Mouse (Mus musculus): Measurements from ENCODE around the gene Noa1. TPM values are rescaled to one million over a fixed set of nuclear protein-coding genes. Genes with fewer than 3 reads are reported as not detected.

The Noa1 gene
- total and polyA plus RNA-seq, 2 experiments from 2014 or later: 18.0 to 35.0 TPM

GRCm38 (mm10) chr5:77351691-77352090 is 41.8 kb upstream of the Noa1 start:
- H3K27me3 ChIP-seq (ENCODE audit: insufficient read depth, low read length): no peaks in the 10 kb centered on the region
- H3K9ac ChIP-seq (replicated peaks; ENCODE audit: low read length, poor library complexity, severe bottlenecking): no peak overlapping the region
- TF ChIP-seq CTCF (IDR thresholded peaks at IDR 0.05): no peak
- H3K4me1 ChIP-seq (ENCODE audit: insufficient read depth, low read length): no peaks in the 10 kb centered on the region
- 74% methylated on average over 9 of the region's 9 CpGs for WGBS
- H3K36me3 ChIP-seq (ENCODE audit: insufficient read depth, low read length): peaks cover 26% of the 10 kb centered on the region
- no peak overlapping the region for H3K4me2 ChIP-seq (ENCODE audit: low read depth, low read length, poor library complexity, severe bottlenecking)
- no peak for DNase-seq (ENCODE audit: low spot score)
- H3K27ac ChIP-seq (ENCODE audit: low read depth, low read length): no peak overlapping the region
- H3K9me3 ChIP-seq (ENCODE audit: low read length): no peaks in the 10 kb centered on the region
- H3K4me3 ChIP-seq (ENCODE audit: low read depth, low read length): no peak overlapping the region
- ATAC-seq (ENCODE audit: low FRiP score): no peak

GRCm38 (mm10) chr5:77349971-77350658 is 40.2 kb upstream of the Noa1 start:
- no peak for TF ChIP-seq CTCF (IDR thresholded peaks at IDR 0.05)
- no peaks in the 10 kb centered on the region for H3K9me3 ChIP-seq (ENCODE audit: low read length)
- H3K4me3 ChIP-seq (ENCODE audit: low read depth, low read length): no peak overlapping the region
- H3K4me1 ChIP-seq (ENCODE audit: insufficient read depth, low read length): no peaks in the 10 kb centered on the region
- H3K36me3 ChIP-seq (ENCODE audit: insufficient read depth, low read length): peaks cover 33% of the 10 kb centered on the region
- no peak overlapping the region for H3K9ac ChIP-seq (replicated peaks; ENCODE audit: low read length, poor library complexity, severe bottlenecking)
- DNase-seq (ENCODE audit: low spot score) (no peak), ATAC-seq (ENCODE audit: low FRiP score) (no peak)
- no peak overlapping the region for H3K4me2 ChIP-seq (ENCODE audit: low read depth, low read length, poor library complexity, severe bottlenecking)
- no peaks in the 10 kb centered on the region for H3K27me3 ChIP-seq (ENCODE audit: insufficient read depth, low read length)
- H3K27ac ChIP-seq (ENCODE audit: low read depth, low read length): no peak overlapping the region
- WGBS: 91% methylated on average over 15 of the region's 15 CpGs

GRCm38 (mm10) chr5:77348901-77349300 is 39.0 kb upstream of the Noa1 start:
- H3K4me3 ChIP-seq (ENCODE audit: low read depth, low read length): no peak overlapping the region
- ATAC-seq (ENCODE audit: low FRiP score) (no peak), DNase-seq (ENCODE audit: low spot score) (no peak)
- no peak overlapping the region for H3K4me2 ChIP-seq (ENCODE audit: low read depth, low read length, poor library complexity, severe bottlenecking)
- no peaks in the 10 kb centered on the region for H3K27me3 ChIP-seq (ENCODE audit: insufficient read depth, low read length)
- no peak overlapping the region for H3K27ac ChIP-seq (ENCODE audit: low read depth, low read length)
- H3K9me3 ChIP-seq (ENCODE audit: low read length): no peaks in the 10 kb centered on the region
- peaks cover 41% of the 10 kb centered on the region for H3K36me3 ChIP-seq (ENCODE audit: insufficient read depth, low read length)
- H3K9ac ChIP-seq (replicated peaks; ENCODE audit: low read length, poor library complexity, severe bottlenecking): no peak overlapping the region
- no peak for TF ChIP-seq CTCF (IDR thresholded peaks at IDR 0.05)
- no peaks in the 10 kb centered on the region for H3K4me1 ChIP-seq (ENCODE audit: insufficient read depth, low read length)
- 99% methylated on average over 8 of the region's 8 CpGs for WGBS

- Histone ChIP-seq H3K4me2 (ENCODE audit: low read depth, low read length, poor library complexity, severe bottlenecking) (no peak overlapping the region), H3K4me3 (ENCODE audit: low read depth, low read length) (no peak overlapping the region), H3K36me3 (ENCODE audit: insufficient read depth, low read length) (peaks cover 53% of the 10 kb centered on the region), H3K27me3 (ENCODE audit: insufficient read depth, low read length) (no peaks in the 10 kb centered on the region), H3K27ac (ENCODE audit: low read depth, low read length) (no peak overlapping the region), H3K4me1 (ENCODE audit: insufficient read depth, low read length) (no peaks in the 10 kb centered on the region), H3K9me3 (ENCODE audit: low read length) (no peaks in the 10 kb centered on the region), H3K9ac (replicated peaks; ENCODE audit: low read length, poor library complexity, severe bottlenecking) (no peak overlapping the region)
- no peak for ATAC-seq (ENCODE audit: low FRiP score)
- DNase-seq (ENCODE audit: low spot score): no peak
- TF ChIP-seq CTCF (IDR thresholded peaks at IDR 0.05): no peak
- 86% methylated on average over 4 of the region's 4 CpGs for WGBS
Measured at GRCm38 (mm10) chr5:77340033-77340432, 30.1 kb upstream of the Noa1 start.

- H3K27ac ChIP-seq (ENCODE audit: low read depth, low read length): no peak overlapping the region
- no peaks in the 10 kb centered on the region for H3K4me1 ChIP-seq (ENCODE audit: insufficient read depth, low read length)
- ATAC-seq (ENCODE audit: low FRiP score): no peak
- H3K4me2 ChIP-seq (ENCODE audit: low read depth, low read length, poor library complexity, severe bottlenecking): no peak overlapping the region
- peaks cover 53% of the 10 kb centered on the region for H3K36me3 ChIP-seq (ENCODE audit: insufficient read depth, low read length)
- peak; percentile 35; the same call in 1 of the 2 replicates for TF ChIP-seq CTCF (IDR thresholded peaks at IDR 0.05)
- no peaks in the 10 kb centered on the region for H3K9me3 ChIP-seq (ENCODE audit: low read length)
- DNase-seq (ENCODE audit: low spot score): no peak
- H3K4me3 ChIP-seq (ENCODE audit: low read depth, low read length): no peak overlapping the region
- H3K9ac ChIP-seq (replicated peaks; ENCODE audit: low read length, poor library complexity, severe bottlenecking): no peak overlapping the region
- no peaks in the 10 kb centered on the region for H3K27me3 ChIP-seq (ENCODE audit: insufficient read depth, low read length)
- 74% methylated on average over 5 of the region's 5 CpGs for WGBS
Measured at GRCm38 (mm10) chr5:77330154-77330553, 20.3 kb upstream of the Noa1 start.

- TF ChIP-seq CTCF (IDR thresholded peaks at IDR 0.05): no peak
- Histone ChIP-seq H3K4me2 (ENCODE audit: low read depth, low read length, poor library complexity, severe bottlenecking) (no peak overlapping the region), H3K36me3 (ENCODE audit: insufficient read depth, low read length) (peaks cover 61% of the 10 kb centered on the region), H3K4me3 (ENCODE audit: low read depth, low read length) (no peak overlapping the region), H3K9ac (replicated peaks; ENCODE audit: low read length, poor library complexity, severe bottlenecking) (no peak overlapping the region), H3K4me1 (ENCODE audit: insufficient read depth, low read length) (no peaks in the 10 kb centered on the region), H3K9me3 (ENCODE audit: low read length) (no peaks in the 10 kb centered on the region), H3K27me3 (ENCODE audit: insufficient read depth, low read length) (no peaks in the 10 kb centered on the region), H3K27ac (ENCODE audit: low read depth, low read length) (no peak overlapping the region)
- 90% methylated on average over 1 of the region's 1 CpGs for WGBS
- DNase-seq (ENCODE audit: low spot score) (no peak), ATAC-seq (ENCODE audit: low FRiP score) (no peak)
Measured at GRCm38 (mm10) chr5:77324936-77325335, 15.1 kb upstream of the Noa1 start.

Data from midbrain, postnatal 0 days (tissue).